Mouse (Mus musculus) heart, embryonic 10.5 days (tissue): Measurements from ENCODE around the gene Pole2. TPM values are rescaled to one million over a fixed set of nuclear protein-coding genes. Genes with fewer than 3 reads are reported as not detected.
"Not testable (repeated sequence)": the region's sequence is repeated elsewhere in the genome, so short reads cannot be mapped to it uniquely, and the experiment has no call there.

Source experiments
- DNase-seq: peaks from one replicate; pipeline ENCODE4 v3.0.0-alpha.2; 2017; ENCODE audit warnings: low spot score
- H3K27ac ChIP-seq: fragments of 300-500 bp; sonication (generic); 2 replicates; pipeline ENCODE4 v1.5.1; 2016; ENCODE audit warnings: mild to moderate bottlenecking
- H3K27me3 ChIP-seq: fragments of 300-500 bp; sonication (generic); 2 replicates; pipeline ENCODE4 v1.6.1; 2016; ENCODE audit warnings: mild to moderate bottlenecking; ENCODE audit not compliant: poor library complexity, insufficient read depth, severe bottlenecking
- H3K36me3 ChIP-seq: fragments of 300-500 bp; sonication (generic); 2 replicates; pipeline ENCODE4 v1.6.1; 2016; ENCODE audit warnings: mild to moderate bottlenecking, moderate library complexity
- H3K4me1 ChIP-seq: fragments of 300-500 bp; sonication (generic); 2 replicates; pipeline ENCODE4 v1.6.1; 2016; ENCODE audit warnings: mild to moderate bottlenecking
- H3K4me3 ChIP-seq: fragments of 300-500 bp; sonication (generic); 2 replicates; pipeline ENCODE4 v1.5.1; 2016; ENCODE audit warnings: mild to moderate bottlenecking, moderate library complexity
- H3K9me3 ChIP-seq: fragments of 300-500 bp; sonication (generic); 2 replicates; pipeline ENCODE4 v1.6.1; 2016; ENCODE audit warnings: mild to moderate bottlenecking, moderate library complexity
- WGBS: fragments of 180-500 bp; shearing (Covaris S2); methylation state at CpG from one replicate; pipeline ENCODE4 v1.1.7; 2016; 5-methylcytosine and 5-hydroxymethylcytosine counted together
- microRNA-seq: library from miRNA; unstranded; fragments of <30 nt; microRNA quantifications from one replicate; pipeline ENCODE4, GENCODE M21; 2017
- polyA plus RNA-seq: library from polyadenylated mRNA; unstranded; fragments of >200 nt; fragmentation: Nextera tagmentation; extraction: Ambion mirVana; gene quantifications from 2 replicates; pipeline ENCODE4 v1.2.1, GENCODE M21; 2016

Pole2 gene
- polyA plus RNA-seq, 1 experiment from 2014 or later, result 28.7 TPM

GRCm38 (mm10) chr12:69163586-69163985, 64.4 kb downstream of the Pole2 start:
- not testable (repeated sequence) for H3K4me1 ChIP-seq, H3K4me3 ChIP-seq, DNase-seq, H3K27me3 ChIP-seq, H3K27ac ChIP-seq, H3K9me3 ChIP-seq, H3K36me3 ChIP-seq
- 80% methylated on average over 4 of the region's 4 CpGs for WGBS

GRCm38 (mm10) chr12:69160677-69161076, 67.3 kb downstream of the Pole2 start:
- not testable (repeated sequence) for H3K27me3 ChIP-seq, H3K27ac ChIP-seq, DNase-seq, H3K4me1 ChIP-seq, H3K4me3 ChIP-seq, H3K9me3 ChIP-seq
- 74% methylated on average over 2 of the region's 2 CpGs for WGBS
- peaks cover 20% of the 10 kb centered on the region for H3K36me3 ChIP-seq

GRCm38 (mm10) chr12:69159578-69159940, 68.4 kb downstream of the Pole2 start:
- Histone ChIP-seq H3K4me3 (peak overlapping the region; percentile 35; the same call in 1 of the 2 replicates), H3K27me3 (no peaks in the 10 kb centered on the region), H3K4me1 (peaks cover 3% of the 10 kb centered on the region; the same call in 1 of the 2 replicates), H3K36me3 (peaks cover 22% of the 10 kb centered on the region), H3K27ac (no peak overlapping the region), H3K9me3 (no peaks in the 10 kb centered on the region)
- WGBS, result 6% methylated on average over 9 of the region's 9 CpGs
- DNase-seq, result no peak

GRCm38 (mm10) chr12:69158765-69159577, 69.0 kb downstream of the Pole2 start, which contains the start of gene Rps29:
Gene Rps29 (minus strand): TSS chr12:69159186.
- Histone ChIP-seq H3K4me3 (peak within 1 kb of the TSS; percentile 88), H3K36me3 (peaks cover 22% of the 10 kb centered on the region), H3K27ac (peak within 1 kb of the TSS; percentile 97)
- under 1% methylated on average over 59 of the region's 68 CpGs for WGBS
- H3K9me3 ChIP-seq, H3K4me1 ChIP-seq, H3K27me3 ChIP-seq: not testable (repeated sequence)
- DNase-seq, result peak; percentile 99

GRCm38 (mm10) chr12:69158366-69158764, 69.6 kb downstream of the Pole2 start:
- under 1% methylated on average over 19 of the region's 19 CpGs for WGBS
- DNase-seq, result no peak
- Histone ChIP-seq H3K36me3 (peaks cover 22% of the 10 kb centered on the region), H3K4me1 (peaks cover 3% of the 10 kb centered on the region; the same call in 1 of the 2 replicates), H3K4me3 (peak overlapping the region; percentile 88), H3K9me3 (no peaks in the 10 kb centered on the region), H3K27me3 (no peaks in the 10 kb centered on the region), H3K27ac (peak overlapping the region; percentile 97)

- H3K27ac ChIP-seq, result no peak overlapping the region
- 0 out of 2 replicates have a peak overlapping the region, but pooled peaks have one; percentile 88 for H3K4me3 ChIP-seq
These were observed 70.9 kb downstream of the Pole2 start for GRCm38 (mm10) chr12:69157107-69157506.

GRCm38 (mm10) chr12:69156436-69156835, 71.6 kb downstream of the Pole2 start:
- Histone ChIP-seq H3K27ac (no peak overlapping the region), H3K4me3 (no peak overlapping the region), H3K4me1 (peaks cover 3% of the 10 kb centered on the region; the same call in 1 of the 2 replicates), H3K36me3 (peaks cover 22% of the 10 kb centered on the region), H3K27me3 (no peaks in the 10 kb centered on the region), H3K9me3 (no peaks in the 10 kb centered on the region)
- WGBS, result 86% methylated on average over 4 of the region's 4 CpGs
- no peak for DNase-seq

More at GRCm38 (mm10) chr12:69157107-69157506, 70.9 kb downstream of the Pole2 start:
- Histone ChIP-seq H3K36me3 (peaks cover 22% of the 10 kb centered on the region), H3K27me3 (no peaks in the 10 kb centered on the region), H3K4me1 (peaks cover 3% of the 10 kb centered on the region; the same call in 1 of the 2 replicates), H3K9me3 (no peaks in the 10 kb centered on the region)
- no peak for DNase-seq
- WGBS, result 85% methylated on average over 2 of the region's 2 CpGs

GRCm38 (mm10) chr12:69155923-69156322, 72.1 kb downstream of the Pole2 start:
- no peak overlapping the region for H3K27ac ChIP-seq
- peaks cover 3% of the 10 kb centered on the region; the same call in 1 of the 2 replicates for H3K4me1 ChIP-seq
- 86% methylated on average over 2 of the region's 2 CpGs for WGBS
- DNase-seq, result no peak
- H3K9me3 ChIP-seq, result no peaks in the 10 kb centered on the region
- H3K36me3 ChIP-seq, result peaks cover 22% of the 10 kb centered on the region
- H3K27me3 ChIP-seq, result no peaks in the 10 kb centered on the region
- H3K4me3 ChIP-seq, result no peak overlapping the region

Small RNA genes within 50 kb of the gene (microRNA-seq; reads per million reads assigned to microRNA genes)
- gene Gm47287 (not detected), gene Gm47295 (not detected)

Other genes with a start within 250 kb of the Pole2 start
- gene Rps29, start 69.0 kb downstream of the Pole2 start, polyA plus RNA-seq, result 1,118 and 1,148 TPM in 2 replicates
- 20.0 and 24.3 TPM in 2 replicates for gene Lrr1, start 59.4 kb downstream of the Pole2 start, polyA plus RNA-seq
- gene Rpl36al, start 44.1 kb downstream of the Pole2 start, polyA plus RNA-seq, result 572 and 611 TPM in 2 replicates
- 43.2 and 49.6 TPM in 2 replicates for gene Mgat2, start 44.0 kb downstream of the Pole2 start, polyA plus RNA-seq
- gene Gm49383, start 31.1 kb downstream of the Pole2 start, polyA plus RNA-seq, result 27.3 and 35.2 TPM in 2 replicates
- 9.3 and 13.0 TPM in 2 replicates for gene Dnaaf2, start 29.8 kb downstream of the Pole2 start, polyA plus RNA-seq
- 24.3 and 29.5 TPM in 2 replicates for gene Gm49384, start 23.9 kb downstream of the Pole2 start, polyA plus RNA-seq
- 3.5 and 7.3 TPM in 2 replicates for gene Klhdc1, start 13.0 kb upstream of the Pole2 start, polyA plus RNA-seq
- 142 and 162 TPM in 2 replicates for gene Klhdc2, start 68.5 kb upstream of the Pole2 start, polyA plus RNA-seq
- 68.1 and 78.1 TPM in 2 replicates for gene Nemf, start 129.0 kb upstream of the Pole2 start, polyA plus RNA-seq
- 37.1 and 50.4 TPM in 2 replicates for gene Arf6, start 144.0 kb upstream of the Pole2 start, polyA plus RNA-seq
- 0.95 and 1.8 TPM in 2 replicates for gene Gm9887, start 144.3 kb upstream of the Pole2 start, polyA plus RNA-seq